Mouse (Mus musculus) G1E-ER4 (cell line): ENCODE measurements at regions not wholly inside any gene's neighbourhood (a gene's known extent, or its start where the extent isn't known, plus 50 kb on each side); places are given as distances from the start of the nearest gene placed in this dataset.

ENCODE experiments used
- GATA1 ChIP-seq: IDR thresholded peaks from one replicate; pipeline ENCODE4 v1.8.0; 2012; ENCODE audit warnings: low read length, inconsistent platforms

DNA sequence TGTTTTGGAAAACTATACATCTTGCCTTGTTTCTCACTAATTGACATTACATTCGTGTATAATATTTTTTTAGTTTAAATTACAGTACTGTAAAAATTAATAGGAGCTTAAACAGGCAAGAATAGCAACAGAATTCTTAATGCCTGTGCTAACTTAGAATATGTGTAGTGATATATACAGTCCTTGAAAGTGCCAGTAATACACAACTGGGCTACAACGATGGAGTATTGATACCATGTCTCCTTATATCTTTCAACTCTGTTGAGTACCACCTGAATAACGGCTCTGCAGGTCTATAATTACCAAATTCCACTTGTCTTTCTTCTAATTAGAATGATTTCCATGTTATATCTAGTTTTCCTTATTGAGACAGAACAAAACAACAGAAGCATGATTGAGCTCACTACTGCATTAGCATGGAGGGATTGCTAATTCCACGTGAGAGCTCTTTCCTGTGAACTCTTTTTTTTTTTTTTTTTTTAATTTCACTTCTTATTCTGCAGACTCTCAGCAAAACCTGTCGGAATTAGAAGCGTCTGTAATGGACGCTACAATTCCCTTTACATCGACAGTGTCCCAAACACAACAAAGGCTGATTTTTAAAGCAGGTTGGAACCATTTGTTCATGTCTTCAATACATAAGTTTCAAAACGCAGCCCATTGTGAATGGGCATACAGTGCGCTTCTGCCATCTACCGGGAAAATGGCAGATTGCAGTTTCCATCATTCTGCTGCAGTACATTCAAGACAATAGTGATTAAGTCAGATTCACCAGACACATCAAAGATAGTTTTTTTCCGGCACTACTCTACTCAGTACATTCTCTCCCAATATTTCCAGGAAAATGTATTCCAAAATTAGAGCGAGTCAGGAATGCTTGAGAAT lies 300.8 kb upstream of the Gpc5 start:
- no peak for TF ChIP-seq GATA1

GRCm38 (mm10) chr14:114791831-114792224 lies 300.2 kb upstream of the Gpc5 start:
- TF ChIP-seq GATA1, result no peak

DNA sequence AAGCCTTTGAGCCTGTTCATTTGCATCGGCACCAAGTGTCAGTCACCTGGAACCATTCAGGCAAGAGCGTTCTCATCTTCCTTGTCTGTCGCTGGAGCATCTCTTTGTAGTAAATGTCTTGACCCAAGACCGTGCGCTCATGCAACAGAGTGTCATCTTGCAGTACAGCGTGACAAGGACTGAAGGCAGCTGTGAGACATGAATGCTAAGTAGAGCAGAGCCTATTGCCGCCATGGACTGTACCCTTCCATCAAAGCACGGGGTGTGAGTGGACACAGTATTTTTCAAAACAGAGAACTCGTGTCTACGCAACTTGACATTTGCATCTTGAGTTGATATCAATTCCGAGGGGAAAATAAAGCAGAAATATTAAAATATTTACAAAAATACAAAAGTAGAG lies 287.4 kb upstream of the Gpc5 start:
- no peak for TF ChIP-seq GATA1

- TF ChIP-seq GATA1, result no peak
These were observed 283.4 kb upstream of the Gpc5 start for GRCm38 (mm10) chr14:114808621-114809020.

GRCm38 (mm10) chr14:114820677-114821076 lies 271.3 kb upstream of the Gpc5 start:
- TF ChIP-seq GATA1, result no peak

GRCm38 (mm10) chr14:114821098-114821594 lies 270.9 kb upstream of the Gpc5 start:
- no peak for TF ChIP-seq GATA1

DNA sequence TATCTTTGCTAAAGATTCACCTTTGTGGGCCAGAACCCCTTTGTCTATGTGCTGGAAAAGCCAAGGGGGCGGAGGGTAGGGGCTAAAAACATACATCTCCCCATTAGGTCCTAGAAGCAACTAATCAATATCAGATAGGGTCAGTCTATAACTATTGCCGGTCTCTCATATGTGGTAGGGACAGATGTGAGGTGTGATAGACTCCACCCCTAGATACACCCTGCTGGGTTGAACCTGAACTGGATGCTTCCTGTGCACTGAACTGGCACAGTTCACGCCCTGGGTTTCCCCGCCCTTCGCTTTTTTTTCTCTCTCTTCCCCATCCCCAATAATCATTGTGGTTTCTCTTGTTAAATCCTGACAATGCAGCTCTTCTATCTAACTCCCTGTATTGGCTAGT lies 270.3 kb upstream of the Gpc5 start:
- peak; percentile 33 for TF ChIP-seq GATA1

DNA sequence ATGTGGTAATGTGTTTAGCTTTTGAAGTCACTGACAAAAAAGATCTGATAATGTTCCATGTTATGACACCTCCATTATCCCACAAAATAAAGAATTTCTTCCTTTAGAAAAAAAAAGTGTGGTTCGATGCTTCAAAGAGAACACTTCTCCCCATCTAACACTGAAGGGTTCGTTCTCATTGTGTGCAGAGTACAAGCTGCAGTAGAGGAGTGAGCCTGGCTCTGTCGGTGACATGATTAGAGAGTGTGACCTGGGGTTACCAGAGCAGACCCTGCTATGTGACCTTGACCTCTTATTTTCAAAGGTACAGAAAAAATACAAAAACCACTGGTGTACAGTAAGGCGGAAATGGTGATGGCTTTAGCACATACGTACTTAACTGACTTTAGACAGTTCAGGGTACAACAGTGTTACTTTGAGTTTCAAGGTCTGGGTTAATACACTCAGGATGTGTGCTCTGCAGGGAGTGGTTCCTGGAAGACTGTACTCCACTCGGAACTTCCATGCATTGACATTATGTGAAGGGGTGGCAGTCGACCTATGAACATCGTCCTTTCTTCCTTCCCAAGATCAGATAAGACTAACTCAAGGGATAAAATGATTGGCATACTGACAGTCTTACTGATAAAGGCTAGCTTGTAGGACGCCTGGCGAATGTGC lies 265.2 kb upstream of the Gpc5 start:
- TF ChIP-seq GATA1, result no peak

GRCm38 (mm10) chr14:114829310-114829709 lies 262.7 kb upstream of the Gpc5 start:
- TF ChIP-seq GATA1, result no peak

DNA sequence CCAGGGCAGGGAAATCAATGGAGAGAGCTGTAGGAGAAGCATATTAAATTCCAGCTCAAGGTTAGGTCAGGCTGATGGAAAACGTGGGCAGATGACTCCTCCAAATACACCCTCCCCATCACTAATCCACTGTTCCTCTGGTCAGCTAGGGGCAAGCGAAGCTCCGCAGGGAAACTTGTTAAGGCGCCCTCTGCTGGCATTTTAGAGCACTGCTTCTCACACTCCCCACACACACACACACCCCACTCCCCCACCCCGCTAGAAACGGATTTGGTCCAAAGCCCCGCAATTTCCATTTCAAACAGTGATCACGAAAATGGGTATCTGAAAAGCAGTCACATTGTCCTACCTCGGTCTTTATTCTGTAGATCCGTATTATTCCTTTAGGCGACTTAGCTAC lies 259.0 kb upstream of the Gpc5 start:
- no peak for TF ChIP-seq GATA1

GRCm38 (mm10) chr14:114836723-114837349 lies 255.2 kb upstream of the Gpc5 start:
- TF ChIP-seq GATA1, result no peak

DNA sequence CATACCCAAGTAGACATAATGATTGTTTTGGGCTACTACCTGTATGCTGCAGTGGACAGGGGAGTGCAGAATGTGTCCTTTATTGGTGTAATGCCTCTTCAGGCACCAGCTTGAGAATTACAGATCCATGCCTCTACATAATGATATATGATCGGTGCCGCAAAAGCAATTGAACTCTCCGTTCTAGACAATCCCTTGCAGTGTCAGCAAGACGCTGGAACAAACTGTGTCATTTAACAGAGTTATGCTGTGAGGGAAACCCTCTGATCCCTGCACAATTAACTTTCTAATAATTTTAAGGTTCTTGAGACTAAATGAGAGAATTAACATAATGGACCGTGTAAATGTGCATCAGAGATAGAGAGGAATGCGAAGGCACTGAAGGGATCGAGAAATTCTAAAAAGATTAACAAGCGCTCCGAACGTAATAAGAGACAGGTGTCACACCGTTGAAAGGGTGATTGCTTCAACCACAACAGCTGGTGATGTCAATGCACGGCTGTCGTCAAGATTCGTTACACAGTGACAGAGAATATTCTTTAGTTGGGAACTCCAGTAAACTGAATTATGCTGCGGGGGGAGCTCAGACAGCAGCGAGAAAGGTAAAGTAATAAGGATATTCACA lies 254.3 kb upstream of the Gpc5 start:
- TF ChIP-seq GATA1, result no peak

- no peak for TF ChIP-seq GATA1
These were observed 252.6 kb upstream of the Gpc5 start for GRCm38 (mm10) chr14:114839340-114839903.

GRCm38 (mm10) chr14:114840766-114841165 lies 251.2 kb upstream of the Gpc5 start:
- no peak for TF ChIP-seq GATA1

GRCm38 (mm10) chr14:114841552-114841951 lies 250.5 kb upstream of the Gpc5 start:
- no peak for TF ChIP-seq GATA1
